Mouse (Mus musculus): ENCODE results near the gene Rnf41.

- TF ChIP-seq CTCF (IDR thresholded peaks at IDR 0.05; ENCODE audit: low read depth, low read length) (no peak), POLR2A (IDR thresholded peaks at IDR 0.05; ENCODE audit: extremely low read depth, insufficient read depth, low read length) (no peak)
Measured at GRCm38 (mm10) chr10:128397466-128397865, 14.0 kb upstream of the Rnf41 start.

Data from liver, adult 2 months (tissue).